Mouse (Mus musculus): Measurements from ENCODE around the gene Drap1. TPM values are rescaled to one million over a fixed set of nuclear protein-coding genes. Genes with fewer than 3 reads are reported as not detected.

Drap1 gene
- polyA plus RNA-seq, 2 experiments = 219 to 236 TPM

- Histone ChIP-seq H3K9ac (ENCODE audit: low read depth, low read length, severe bottlenecking) (no peak overlapping the region), H3K27me3 (ENCODE audit: control insufficient read depth, insufficient read depth, low read length) (no peaks in the 10 kb centered on the region), H3K4me3 (replicated peaks; ENCODE audit: low read length) (no peak overlapping the region), H3K9me3 (ENCODE audit: control insufficient read depth, low read length) (no peaks in the 10 kb centered on the region), H3K4me2 (replicated peaks; ENCODE audit: low read depth, low read length, severe bottlenecking) (no peak overlapping the region), H3K27ac (replicated peaks; ENCODE audit: low read depth, low read length) (no peak overlapping the region), H3K4me1 (ENCODE audit: control insufficient read depth, insufficient read depth, low read length) (no peaks in the 10 kb centered on the region; the same call in 1 of the 2 replicates), H3K36me3 (ENCODE audit: control insufficient read depth, insufficient read depth, low read length) (peaks cover 61% of the 10 kb centered on the region)
- no peak for ATAC-seq (ENCODE audit: low FRiP score, low read depth)
- no peak for TF ChIP-seq POLR2A (IDR thresholded peaks at IDR 0.05; ENCODE audit: borderline replicate concordance, extremely low read depth, insufficient read depth, insufficient read length)
- WGBS = 91% methylated on average over 6 of the region's 6 CpGs
- DNase-seq (ENCODE audit: low spot score) = no peak
Observed at GRCm38 (mm10) chr19:5466916-5467500, 42.2 kb upstream of the Drap1 start.

- Histone ChIP-seq H3K4me3 (replicated peaks; ENCODE audit: low read length) (no peak overlapping the region), H3K4me2 (replicated peaks; ENCODE audit: low read depth, low read length, severe bottlenecking) (no peak overlapping the region), H3K27ac (replicated peaks; ENCODE audit: low read depth, low read length) (no peak overlapping the region), H3K36me3 (ENCODE audit: control insufficient read depth, insufficient read depth, low read length) (peaks cover 67% of the 10 kb centered on the region), H3K9me3 (ENCODE audit: control insufficient read depth, low read length) (no peaks in the 10 kb centered on the region), H3K4me1 (ENCODE audit: control insufficient read depth, insufficient read depth, low read length) (peaks cover 8% of the 10 kb centered on the region), H3K9ac (ENCODE audit: low read depth, low read length, severe bottlenecking) (no peak overlapping the region), H3K27me3 (ENCODE audit: control insufficient read depth, insufficient read depth, low read length) (no peaks in the 10 kb centered on the region)
- TF ChIP-seq POLR2A (IDR thresholded peaks at IDR 0.05; ENCODE audit: borderline replicate concordance, extremely low read depth, insufficient read depth, insufficient read length) = no peak
- no peak for DNase-seq (ENCODE audit: low spot score)
- WGBS = 96% methylated on average over 8 of the region's 8 CpGs
- ATAC-seq (ENCODE audit: low FRiP score, low read depth) = no peak
Observed at GRCm38 (mm10) chr19:5465037-5465436, 40.3 kb upstream of the Drap1 start.

GRCm38 (mm10) chr19:5463791-5464562 is 39.2 kb upstream of the Drap1 start:
- peak overlapping the region; percentile 45 for H3K9ac ChIP-seq (ENCODE audit: low read depth, low read length, severe bottlenecking)
- ATAC-seq (ENCODE audit: low FRiP score, low read depth) (peak; percentile 41; the same call in 1 of the 2 replicates), DNase-seq (ENCODE audit: low spot score) (peak; percentile 80)
- WGBS = 45% methylated on average over 15 of the region's 15 CpGs
- no peaks in the 10 kb centered on the region for H3K27me3 ChIP-seq (ENCODE audit: control insufficient read depth, insufficient read depth, low read length)
- H3K4me1 ChIP-seq (ENCODE audit: control insufficient read depth, insufficient read depth, low read length) = peaks cover 12% of the 10 kb centered on the region
- TF ChIP-seq POLR2A (IDR thresholded peaks at IDR 0.05; ENCODE audit: borderline replicate concordance, extremely low read depth, insufficient read depth, insufficient read length) = no peak
- H3K4me3 ChIP-seq (replicated peaks; ENCODE audit: low read length) = peak overlapping the region; percentile 18
- H3K36me3 ChIP-seq (ENCODE audit: control insufficient read depth, insufficient read depth, low read length) = peaks cover 67% of the 10 kb centered on the region
- H3K9me3 ChIP-seq (ENCODE audit: control insufficient read depth, low read length) = no peaks in the 10 kb centered on the region
- H3K27ac ChIP-seq (replicated peaks; ENCODE audit: low read depth, low read length) = no peak overlapping the region
- H3K4me2 ChIP-seq (replicated peaks; ENCODE audit: low read depth, low read length, severe bottlenecking) = peak overlapping the region; percentile 39

- H3K4me3 ChIP-seq (replicated peaks; ENCODE audit: low read length) = no peak overlapping the region
Observed at GRCm38 (mm10) chr19:5463212-5463611, 38.4 kb upstream of the Drap1 start.

GRCm38 (mm10) chr19:5461411-5461810 is 36.6 kb upstream of the Drap1 start:
- peaks cover 48% of the 10 kb centered on the region for H3K36me3 ChIP-seq (ENCODE audit: control insufficient read depth, insufficient read depth, low read length)
- H3K27me3 ChIP-seq (ENCODE audit: control insufficient read depth, insufficient read depth, low read length) = no peaks in the 10 kb centered on the region
- WGBS = 91% methylated on average over 6 of the region's 6 CpGs
- no peak for DNase-seq (ENCODE audit: low spot score)
- ATAC-seq (ENCODE audit: low FRiP score, low read depth) = no peak
- peak overlapping the region; percentile 75 for H3K4me3 ChIP-seq (replicated peaks; ENCODE audit: low read length)
- H3K9me3 ChIP-seq (ENCODE audit: control insufficient read depth, low read length) = no peaks in the 10 kb centered on the region
- TF ChIP-seq POLR2A (IDR thresholded peaks at IDR 0.05; ENCODE audit: borderline replicate concordance, extremely low read depth, insufficient read depth, insufficient read length) = no peak
- H3K27ac ChIP-seq (replicated peaks; ENCODE audit: low read depth, low read length) = no peak overlapping the region
- peak overlapping the region; percentile 93 for H3K4me2 ChIP-seq (replicated peaks; ENCODE audit: low read depth, low read length, severe bottlenecking)
- peak overlapping the region; percentile 62 for H3K9ac ChIP-seq (ENCODE audit: low read depth, low read length, severe bottlenecking)
- peaks cover 17% of the 10 kb centered on the region for H3K4me1 ChIP-seq (ENCODE audit: control insufficient read depth, insufficient read depth, low read length)

More at GRCm38 (mm10) chr19:5463212-5463611, 38.4 kb upstream of the Drap1 start:
- no peak for ATAC-seq (ENCODE audit: low FRiP score, low read depth)
- H3K9ac ChIP-seq (ENCODE audit: low read depth, low read length, severe bottlenecking) = no peak overlapping the region
- peaks cover 12% of the 10 kb centered on the region for H3K4me1 ChIP-seq (ENCODE audit: control insufficient read depth, insufficient read depth, low read length)
- no peak overlapping the region for H3K27ac ChIP-seq (replicated peaks; ENCODE audit: low read depth, low read length)
- H3K9me3 ChIP-seq (ENCODE audit: control insufficient read depth, low read length) = no peaks in the 10 kb centered on the region
- TF ChIP-seq POLR2A (IDR thresholded peaks at IDR 0.05; ENCODE audit: borderline replicate concordance, extremely low read depth, insufficient read depth, insufficient read length) = no peak
- H3K36me3 ChIP-seq (ENCODE audit: control insufficient read depth, insufficient read depth, low read length) = peaks cover 65% of the 10 kb centered on the region
- 88% methylated on average over 9 of the region's 9 CpGs for WGBS
- no peak for DNase-seq (ENCODE audit: low spot score)
- no peak overlapping the region for H3K4me2 ChIP-seq (replicated peaks; ENCODE audit: low read depth, low read length, severe bottlenecking)
- no peaks in the 10 kb centered on the region for H3K27me3 ChIP-seq (ENCODE audit: control insufficient read depth, insufficient read depth, low read length)

Data from limb, embryonic 14.5 days (tissue).